Mouse (Mus musculus) left cerebral cortex, adult 11 months (tissue): ENCODE data around the gene Ppwd1.
"Not testable (repeated sequence)": the region's sequence is repeated elsewhere in the genome, so short reads cannot be mapped to it uniquely, and the experiment has no call there.

Experiments used
- DNase-seq: peaks from one replicate; pipeline ENCODE4 v3.0.0; 2022; ENCODE audit warnings: low spot score

Ppwd1 gene

DNA sequence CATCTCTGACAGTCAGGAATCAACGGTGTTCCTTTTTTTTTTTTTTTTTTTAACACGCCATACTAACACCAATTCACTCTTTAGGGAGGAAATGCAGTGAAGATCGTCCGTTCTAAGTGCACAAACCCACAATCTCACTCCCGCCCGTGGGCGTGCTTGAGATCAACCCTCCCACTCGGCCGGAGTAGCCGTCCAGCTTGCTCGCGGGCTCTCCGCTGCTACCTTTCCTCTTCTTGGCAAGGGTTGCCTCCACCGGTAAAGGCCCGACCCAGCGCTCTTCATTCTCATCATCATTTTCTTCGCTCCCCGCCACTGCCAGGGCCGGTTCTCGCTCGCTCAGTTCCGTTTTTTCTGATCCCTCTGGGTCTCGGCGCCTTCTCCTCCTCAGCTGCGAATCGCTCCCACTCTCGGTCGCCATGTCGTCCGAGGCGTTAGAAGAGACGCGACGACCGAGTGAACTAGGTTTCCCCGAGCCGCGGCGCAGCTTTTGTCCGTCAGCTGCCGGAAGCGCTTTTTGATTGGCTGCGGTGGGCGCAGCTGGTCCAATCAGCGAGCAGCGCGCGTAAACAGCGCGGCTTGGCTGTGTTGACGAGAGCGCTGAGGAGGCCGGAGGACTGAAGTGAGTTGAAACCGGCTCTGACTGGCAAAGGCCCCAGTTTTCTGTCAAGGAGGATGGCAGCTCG, at the start of gene Ppwd1, which contains the start of gene Cenpk:
Gene Ppwd1 (minus strand): TSS at position 460 of the 683 bp plus-strand sequence.
Gene Cenpk (plus strand): TSS at position 228 of the 683 bp plus-strand sequence.
- DNase-seq, result peak; percentile 90

DNA sequence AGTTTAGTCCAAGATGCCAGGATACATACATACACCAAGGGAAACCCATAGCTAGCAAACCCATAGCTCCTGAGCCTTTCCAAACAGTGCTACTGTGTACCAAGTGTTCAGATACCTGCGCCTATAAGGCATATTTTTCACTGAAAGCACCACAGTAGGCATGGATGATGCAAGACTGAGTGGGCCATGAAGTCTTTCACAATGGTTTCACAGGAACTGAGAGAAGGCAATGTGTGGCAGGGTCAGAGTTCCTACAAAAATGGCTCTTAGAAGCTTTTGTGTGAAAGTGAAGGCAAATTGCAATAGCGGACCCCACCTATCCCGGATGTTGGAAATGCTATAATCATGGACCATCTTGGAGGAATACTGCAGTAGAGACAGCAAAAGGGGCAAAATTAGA, 30.4 kb upstream of the Ppwd1 start:
- no peak for DNase-seq

DNA sequence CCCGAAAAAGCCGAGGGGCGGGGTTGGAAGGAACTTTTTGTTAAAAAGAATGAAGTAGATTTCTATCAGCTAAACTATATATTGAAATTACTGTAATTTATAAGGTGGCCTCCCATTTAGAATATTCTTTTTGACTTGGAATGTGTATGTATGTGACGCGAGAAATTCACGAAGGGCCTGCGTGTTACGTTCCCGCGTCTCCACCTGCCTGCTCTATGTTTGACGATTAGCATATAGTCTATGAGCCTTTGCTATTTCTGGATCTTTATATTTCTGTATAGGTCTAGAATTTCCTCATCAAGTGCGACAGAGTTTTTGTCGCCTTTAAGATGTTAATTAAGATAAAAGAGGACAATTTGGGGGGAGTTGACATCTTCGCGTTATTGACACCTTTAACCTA, 538 bp upstream of the Ppwd1 start:
- no peak for DNase-seq

DNA sequence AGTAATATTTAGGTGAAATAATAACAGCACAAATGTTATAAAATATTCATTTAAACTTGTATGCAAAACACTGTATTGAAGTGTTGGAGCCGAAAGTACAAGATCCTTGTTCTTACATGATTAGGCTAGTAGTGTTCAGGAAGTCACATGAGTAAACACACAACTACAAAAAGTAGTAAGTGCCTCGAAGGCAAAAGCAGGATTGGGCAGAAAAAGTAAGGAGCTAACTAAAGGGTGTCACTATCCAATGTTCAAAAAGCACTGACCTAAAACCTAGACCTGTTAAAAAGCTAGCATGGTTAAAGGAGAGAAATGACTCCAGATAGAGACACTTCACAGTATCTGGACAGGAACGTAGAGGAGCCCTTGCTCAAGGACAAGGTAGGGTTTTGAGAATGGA, 1.2 kb downstream of the Ppwd1 start:
- DNase-seq, result no peak

DNA sequence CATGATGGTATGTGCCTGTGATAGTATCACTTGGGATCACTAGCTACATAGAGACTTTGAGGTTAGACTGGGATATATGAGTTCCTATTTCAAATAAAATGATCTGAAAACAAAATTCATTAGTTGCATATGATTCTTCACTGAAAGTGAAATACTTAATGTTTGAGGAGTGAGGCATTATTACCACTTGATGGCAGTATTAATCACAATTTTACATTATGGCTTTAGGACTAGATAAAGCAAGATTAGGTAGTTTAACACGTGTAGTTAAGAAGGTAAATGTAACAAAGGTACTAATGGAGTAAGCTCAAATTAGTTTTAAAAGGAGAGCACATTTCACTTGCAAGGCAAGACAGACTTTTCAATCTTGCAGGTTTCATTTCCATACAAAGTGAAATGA, 24.3 kb downstream of the Ppwd1 start:
- DNase-seq, result no peak

DNA sequence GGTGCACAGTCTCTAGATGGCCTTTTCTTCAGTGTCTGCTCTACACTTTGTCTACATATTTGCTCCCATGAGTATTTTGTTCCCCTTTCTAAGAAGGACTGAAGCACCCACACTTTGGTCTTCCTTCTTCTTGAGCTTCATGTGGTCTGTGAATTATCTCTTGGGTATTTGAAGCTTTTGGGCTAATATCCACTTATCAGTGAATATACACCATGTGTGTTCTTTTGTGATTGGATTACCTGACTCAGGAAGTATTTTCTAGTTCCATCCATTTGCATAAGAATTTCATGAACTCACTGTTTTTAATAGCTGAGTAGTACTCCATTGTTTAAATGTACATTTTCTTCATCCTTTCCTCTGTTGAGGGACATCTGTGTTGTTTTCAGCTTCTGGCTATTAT, 32.8 kb downstream of the Ppwd1 start:
- DNase-seq, result not testable (repeated sequence)

DNA sequence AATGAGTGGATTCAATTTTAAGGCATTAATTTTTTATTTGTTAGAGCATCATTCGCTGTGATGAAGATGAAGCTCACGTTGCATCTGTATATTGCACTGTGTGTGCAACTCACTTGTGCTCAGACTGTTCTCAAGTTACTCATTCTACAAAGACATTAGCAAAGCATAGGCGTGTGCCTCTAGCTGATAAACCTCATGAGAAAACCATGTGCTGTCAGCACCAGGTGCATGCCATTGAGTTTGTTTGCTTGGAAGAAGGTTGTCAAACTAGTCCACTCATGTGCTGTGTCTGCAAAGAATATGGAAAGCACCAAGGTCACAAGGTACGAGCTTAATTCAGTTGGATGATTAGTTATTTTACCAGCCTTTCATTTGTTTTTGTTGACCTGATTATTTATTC, 41.3 kb downstream of the Ppwd1 start:
- no peak for DNase-seq

DNA sequence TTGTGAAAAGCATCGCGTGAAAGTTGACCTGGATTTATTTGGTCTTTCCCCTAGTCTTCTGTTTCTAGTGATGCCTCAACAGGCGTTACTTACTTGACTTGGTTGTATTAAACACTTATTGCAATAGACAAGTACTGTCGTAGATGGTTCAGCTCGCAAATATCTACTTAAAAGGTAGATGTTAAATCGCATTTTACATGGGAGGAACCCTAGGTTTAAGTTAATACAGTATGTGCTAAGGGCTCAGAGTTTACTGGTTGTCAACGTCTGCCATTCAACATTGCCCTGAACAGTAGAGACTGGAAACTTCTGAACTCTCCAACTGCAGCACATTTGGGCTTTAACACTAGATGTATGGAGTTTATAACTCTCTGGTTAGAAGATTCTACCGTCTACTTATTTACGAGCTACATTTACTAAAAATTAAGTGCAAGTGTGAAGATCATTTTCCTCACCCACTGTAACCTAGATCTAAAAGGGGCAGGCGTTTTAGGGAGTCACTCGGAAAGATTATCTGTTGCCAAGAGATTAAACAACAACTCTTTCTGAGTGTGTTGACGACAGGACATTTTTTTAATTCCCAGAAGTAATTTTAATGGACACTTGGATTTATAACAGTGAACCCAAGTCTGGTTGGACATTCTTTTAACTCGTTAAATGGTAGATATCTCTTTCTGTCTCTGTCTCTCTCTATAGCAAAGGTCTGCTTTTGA, 49.3 kb downstream of the Ppwd1 start:
- no peak for DNase-seq

DNA sequence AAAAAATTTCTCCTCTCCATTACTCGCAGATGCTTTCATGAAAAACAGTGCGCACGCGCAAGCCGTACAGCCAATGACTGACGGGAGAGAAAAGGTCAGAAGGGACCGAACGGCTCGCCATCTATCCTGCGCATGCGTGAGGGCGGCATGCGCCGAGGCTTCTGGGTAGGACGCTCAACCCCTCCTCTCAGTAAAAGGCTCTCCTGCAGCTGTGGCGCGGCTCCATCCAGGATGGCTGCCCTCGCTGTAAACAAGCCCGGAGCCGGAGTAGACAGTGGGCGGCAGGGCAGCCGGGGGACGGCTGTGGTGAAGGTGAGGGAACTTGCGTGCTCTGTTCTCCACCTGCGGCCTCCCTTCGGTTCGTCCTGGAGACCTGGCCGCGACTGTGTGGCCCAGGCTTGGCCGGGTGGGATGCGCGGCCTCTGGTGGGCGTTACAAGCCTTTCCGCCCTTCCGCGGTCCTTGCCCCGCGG, 50.0 kb downstream of the Ppwd1 start, which contains the start of gene Trim23:
Gene Trim23 (plus strand): TSS at position 148 of the 472 bp plus-strand sequence.
- DNase-seq, result peak; percentile 95

DNA sequence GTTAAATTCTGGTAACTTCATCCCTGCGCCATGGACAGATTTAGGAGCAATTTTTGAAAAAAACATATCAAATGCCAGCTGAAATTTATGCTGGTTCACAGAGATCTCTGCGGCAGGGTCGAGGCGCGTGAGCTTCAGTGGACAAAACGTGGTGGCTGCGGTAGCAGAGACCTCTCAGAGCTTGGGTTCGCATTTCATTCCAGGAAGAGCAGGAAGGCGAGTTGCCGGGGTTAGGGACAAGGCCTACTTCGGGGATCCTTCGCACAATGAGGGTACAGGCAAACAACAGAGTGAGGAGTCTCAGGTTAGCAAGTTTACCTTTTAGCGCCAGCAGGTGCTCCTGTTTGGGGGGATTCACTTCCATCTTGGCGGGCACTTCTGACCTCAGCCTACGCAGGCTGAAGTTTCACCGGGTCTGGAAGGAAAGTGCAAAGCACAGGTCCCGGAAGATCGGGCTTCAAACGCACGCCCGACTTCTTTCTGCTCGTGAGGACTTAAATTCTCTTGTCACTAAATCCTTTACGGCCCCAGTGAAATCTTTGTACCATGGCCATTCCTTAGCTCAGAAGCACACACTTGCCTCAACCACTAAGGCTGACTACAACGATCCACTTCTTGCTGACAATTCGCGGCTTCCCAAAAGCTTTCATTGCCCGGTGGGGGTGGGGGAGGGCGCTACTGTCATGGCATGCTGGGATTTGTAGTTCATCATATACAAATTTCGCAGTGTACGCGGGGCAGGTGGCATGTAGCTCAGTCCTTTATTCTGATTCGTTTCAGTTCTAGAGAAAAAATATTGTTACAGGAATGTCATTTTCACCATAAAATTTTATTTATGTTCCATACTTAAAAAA, 50.6 kb downstream of the Ppwd1 start, which contains the start of gene Trappc13:
Gene Trappc13 (minus strand): TSS at position 674 of the 854 bp plus-strand sequence.
- DNase-seq, result no peak

DNA sequence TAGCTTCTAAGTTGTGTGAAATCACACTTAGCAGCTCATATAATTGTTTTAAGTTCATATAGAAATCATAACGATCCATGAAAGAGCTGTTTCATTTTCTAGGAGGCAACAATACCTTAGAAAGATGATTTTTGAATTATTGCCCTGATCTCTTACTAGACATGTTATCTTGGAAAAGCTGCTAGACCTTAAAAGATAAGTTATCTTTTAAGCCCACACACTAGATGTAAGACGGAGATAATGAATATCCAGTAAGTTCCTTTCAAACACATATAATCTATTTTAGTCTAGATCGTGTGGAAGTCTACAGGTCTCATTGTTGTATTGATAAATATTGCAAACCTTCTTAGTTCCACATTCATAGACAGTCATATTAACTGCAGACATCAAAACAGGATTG, 51.8 kb downstream of the Ppwd1 start:
- no peak for DNase-seq

DNA sequence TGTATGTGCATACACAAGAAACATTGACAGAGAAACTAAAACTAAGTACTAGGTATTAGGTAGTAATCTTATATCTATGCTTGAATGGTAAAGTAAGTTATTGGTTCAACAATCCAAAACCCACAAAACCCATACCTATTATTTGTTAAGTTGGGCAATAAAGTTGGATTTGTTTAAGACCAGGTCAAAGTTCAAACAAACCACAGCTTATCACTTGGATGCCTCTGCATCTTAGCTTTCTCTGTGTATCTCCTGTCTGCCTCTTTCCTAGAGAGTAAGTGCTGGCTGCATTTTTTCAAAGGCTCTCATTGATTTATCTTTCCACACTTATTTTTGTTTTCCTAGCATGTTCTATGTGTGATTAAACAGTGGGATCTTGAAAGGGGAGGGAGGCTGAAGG, 56.1 kb downstream of the Ppwd1 start:
- DNase-seq, result no peak

DNA sequence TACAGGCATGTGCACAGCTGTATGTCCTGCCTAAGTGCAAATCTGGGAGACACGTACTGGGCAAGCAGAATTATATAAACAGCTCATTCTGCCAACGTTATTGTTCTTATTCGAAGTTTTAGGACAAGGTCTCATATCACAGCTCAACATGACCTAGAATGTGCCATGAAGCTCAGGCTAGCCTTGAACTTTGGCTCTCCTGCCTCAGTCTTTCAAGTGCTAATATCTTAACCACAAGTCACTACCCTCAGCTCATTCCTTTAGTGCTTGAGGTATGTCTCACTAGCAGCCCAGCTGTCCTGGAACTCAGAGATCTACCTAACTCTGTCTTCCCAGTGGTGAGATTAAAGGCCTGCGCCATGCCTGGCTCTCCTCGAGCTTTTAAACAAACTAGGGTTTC, 56.9 kb downstream of the Ppwd1 start:
- DNase-seq, result no peak

DNA sequence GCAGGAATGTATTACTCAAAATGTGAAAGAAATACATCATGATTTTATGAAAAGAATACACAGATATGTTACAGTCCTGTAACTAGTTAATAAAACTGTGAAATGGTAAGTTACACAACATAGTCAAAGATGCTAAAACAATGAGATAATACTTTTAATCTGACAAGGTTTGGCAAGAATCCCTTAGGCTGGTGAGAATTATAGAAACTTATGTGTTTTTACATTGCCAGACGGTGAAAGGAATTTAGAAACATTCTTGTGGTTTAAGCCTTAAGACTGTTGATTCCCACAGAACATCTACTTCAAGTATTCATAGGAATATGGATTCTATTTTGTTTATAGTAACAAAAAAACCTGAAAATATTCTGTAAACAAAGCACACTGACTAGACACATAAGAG, 73.0 kb downstream of the Ppwd1 start:
- no peak for DNase-seq
